Mouse (Mus musculus) cerebellum, adult 11 months (tissue): Measurements from ENCODE around the gene Gmnn.

ENCODE experiments used
- DNase-seq: peaks from one replicate; pipeline ENCODE4 v3.0.0; 2022

The Gmnn gene

GRCm38 (mm10) chr13:24702128-24702527 is 59.6 kb downstream of the Gmnn start:
- no peak for DNase-seq
